Mouse (Mus musculus): ENCODE results near the gene Cldn7.
"Not testable (repeated sequence)": the region's sequence is repeated elsewhere in the genome, so short reads cannot be mapped to it uniquely, and the experiment has no call there.

Gene Cldn7

DNA sequence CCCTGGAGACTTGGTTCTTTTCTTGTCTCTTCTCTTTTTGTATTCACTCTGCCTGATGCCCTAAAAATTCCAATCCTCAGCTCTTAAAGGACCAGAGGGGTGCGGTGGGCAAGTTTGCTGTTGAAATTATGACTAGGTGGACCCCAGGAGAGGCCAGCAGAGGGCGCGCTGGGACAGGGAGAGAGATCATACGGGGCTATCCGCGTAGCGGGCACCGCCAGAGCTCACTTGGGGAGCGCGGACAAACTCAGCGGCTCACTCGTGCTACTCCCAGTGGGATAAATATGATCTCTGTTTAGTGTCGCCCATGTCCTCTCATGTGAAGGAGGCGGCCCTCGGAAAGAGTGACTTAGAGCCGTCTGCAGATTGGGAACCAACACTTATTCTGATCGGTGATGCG, 30.4 kb upstream of the Cldn7 start:
- DNase-seq (ENCODE audit: low spot score): peak; percentile 73

- no peak for DNase-seq (ENCODE audit: low spot score)
These were observed 29.9 kb upstream of the Cldn7 start for GRCm38 (mm10) chr11:69934681-69935080.

GRCm38 (mm10) chr11:69935137-69935879, 29.3 kb upstream of the Cldn7 start, which contains the start of gene Ybx2:
TSS of gene Ybx2 (plus strand) at chr11:69935796.
- DNase-seq (ENCODE audit: low spot score): peak; percentile 71

- no peak for DNase-seq (ENCODE audit: low spot score)
These were observed 28.4 kb upstream of the Cldn7 start for GRCm38 (mm10) chr11:69936156-69936555.

DNA sequence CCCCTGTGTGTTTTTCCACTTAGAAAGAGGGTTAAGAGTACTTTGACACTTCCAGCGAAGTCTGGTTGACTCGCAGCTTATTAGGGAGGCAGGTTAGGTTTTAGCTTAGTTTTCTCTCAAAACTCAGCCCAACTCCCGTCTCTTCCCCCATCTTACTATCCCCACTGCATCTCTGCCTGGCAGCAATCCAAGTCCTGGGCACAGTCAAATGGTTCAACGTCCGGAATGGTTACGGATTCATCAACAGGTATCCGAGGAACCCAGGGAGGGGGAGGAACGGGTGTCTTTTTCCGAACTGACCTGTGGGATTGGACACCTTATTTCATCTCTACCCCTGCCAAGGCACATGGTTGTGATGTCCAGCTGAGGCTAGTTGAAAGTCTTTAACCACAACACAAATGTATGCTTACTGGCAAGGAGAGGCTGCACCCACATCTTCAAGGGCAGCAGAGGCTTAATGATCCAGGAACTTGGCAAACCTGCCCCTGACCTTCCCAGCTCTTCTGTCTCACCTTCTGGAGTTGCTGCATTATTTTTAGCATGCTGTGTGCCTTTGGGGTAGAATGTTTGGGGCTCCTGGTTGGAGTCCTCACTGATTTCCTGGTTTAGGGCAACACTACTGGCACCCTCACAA, 27.7 kb upstream of the Cldn7 start:
- no peak for DNase-seq (ENCODE audit: low spot score)

GRCm38 (mm10) chr11:69937385-69937784, 27.2 kb upstream of the Cldn7 start:
- no peak for DNase-seq (ENCODE audit: low spot score)

DNA sequence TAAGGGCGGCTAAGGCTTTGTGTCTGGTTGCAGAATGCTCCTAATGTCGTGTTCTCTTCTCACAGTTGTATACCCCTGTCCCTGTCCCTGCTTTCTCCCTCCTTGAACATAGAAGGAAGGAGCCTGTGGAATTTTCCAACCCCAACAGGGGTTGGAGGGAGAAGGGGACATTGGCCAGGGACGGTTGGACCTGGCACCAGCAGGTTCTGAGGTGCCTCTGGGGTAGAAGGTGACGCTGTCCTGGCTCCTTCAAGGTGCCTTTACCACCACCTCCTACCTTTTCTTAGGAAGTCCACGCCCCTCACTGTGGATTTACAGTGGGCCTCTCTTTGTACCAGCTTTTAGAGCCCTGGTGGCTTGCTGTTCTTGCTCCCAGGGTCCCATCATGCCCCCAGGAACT, 26.7 kb upstream of the Cldn7 start:
- no peak for DNase-seq (ENCODE audit: low spot score)

DNA sequence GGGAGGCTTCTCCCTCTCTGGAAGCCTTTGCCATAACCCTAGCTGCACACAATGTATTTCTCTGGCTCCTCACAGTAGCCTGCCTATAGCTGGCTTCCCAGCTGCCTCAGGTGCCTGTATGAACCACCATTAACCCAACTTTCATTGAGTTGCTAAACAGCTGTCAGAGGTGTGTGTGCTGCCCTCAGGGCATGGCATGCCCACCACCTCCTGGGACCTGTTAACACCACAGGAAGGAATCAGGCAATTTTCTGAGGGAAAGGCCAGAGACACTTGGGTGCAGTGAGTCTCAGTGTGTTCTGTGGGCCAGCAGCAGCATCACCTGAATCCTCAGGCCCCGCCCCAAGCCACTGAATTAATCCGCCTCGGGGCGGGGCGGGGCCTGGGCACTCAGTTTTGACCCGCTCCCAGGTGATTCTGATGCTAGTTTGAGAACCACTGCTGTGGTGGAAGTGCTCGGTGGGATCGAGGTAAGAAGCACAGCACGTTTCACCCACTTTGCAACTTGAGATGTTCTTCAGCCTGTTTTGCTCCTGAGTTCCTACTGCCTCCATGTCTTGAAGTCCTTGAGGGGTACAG, 26.1 kb upstream of the Cldn7 start:
- DNase-seq (ENCODE audit: low spot score): no peak

DNA sequence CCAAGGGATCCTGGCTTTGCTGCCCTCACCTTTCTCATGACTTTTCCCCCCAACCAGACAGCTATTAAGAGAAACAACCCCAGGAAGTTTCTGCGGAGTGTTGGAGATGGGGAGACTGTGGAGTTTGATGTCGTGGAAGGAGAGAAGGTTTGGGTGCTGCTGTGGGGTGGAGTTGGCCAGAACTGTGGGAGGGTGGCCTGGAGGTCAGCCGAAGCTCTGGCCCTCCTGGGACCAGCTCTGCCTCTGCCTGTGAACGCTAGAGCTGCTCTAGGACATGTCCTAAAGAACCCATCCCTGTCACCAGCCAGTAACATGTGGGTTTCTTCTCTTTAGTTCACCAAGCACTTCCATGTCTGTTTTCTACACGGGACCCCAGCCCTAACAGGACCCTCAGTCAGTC, 25.4 kb upstream of the Cldn7 start:
- DNase-seq (ENCODE audit: low spot score): no peak

GRCm38 (mm10) chr11:69939731-69940130, 24.8 kb upstream of the Cldn7 start:
- no peak for DNase-seq (ENCODE audit: low spot score)

GRCm38 (mm10) chr11:69940962-69941361, 23.6 kb upstream of the Cldn7 start:
- no peak for DNase-seq (ENCODE audit: low spot score)

DNA sequence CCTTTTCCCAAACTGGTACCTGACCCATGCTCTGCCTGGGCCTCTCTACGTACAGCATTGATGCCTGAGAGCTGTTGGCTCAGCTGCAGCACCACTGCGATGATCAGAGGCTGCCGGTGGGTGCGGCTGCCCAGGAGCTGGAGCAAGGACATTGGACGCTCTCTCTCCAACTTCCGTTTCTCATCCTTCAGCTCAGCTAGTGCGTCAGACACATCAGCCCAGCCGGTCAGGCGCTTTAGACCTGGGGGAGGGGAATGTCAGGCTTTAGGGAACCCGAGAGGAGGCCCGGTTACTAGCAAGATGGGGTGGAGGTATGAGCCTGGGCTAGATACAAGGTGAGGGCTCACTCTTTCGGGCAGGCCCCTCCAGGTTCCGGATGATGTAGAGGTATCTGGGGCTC, 19.4 kb upstream of the Cldn7 start:
- DNase-seq (ENCODE audit: low spot score): no peak

DNA sequence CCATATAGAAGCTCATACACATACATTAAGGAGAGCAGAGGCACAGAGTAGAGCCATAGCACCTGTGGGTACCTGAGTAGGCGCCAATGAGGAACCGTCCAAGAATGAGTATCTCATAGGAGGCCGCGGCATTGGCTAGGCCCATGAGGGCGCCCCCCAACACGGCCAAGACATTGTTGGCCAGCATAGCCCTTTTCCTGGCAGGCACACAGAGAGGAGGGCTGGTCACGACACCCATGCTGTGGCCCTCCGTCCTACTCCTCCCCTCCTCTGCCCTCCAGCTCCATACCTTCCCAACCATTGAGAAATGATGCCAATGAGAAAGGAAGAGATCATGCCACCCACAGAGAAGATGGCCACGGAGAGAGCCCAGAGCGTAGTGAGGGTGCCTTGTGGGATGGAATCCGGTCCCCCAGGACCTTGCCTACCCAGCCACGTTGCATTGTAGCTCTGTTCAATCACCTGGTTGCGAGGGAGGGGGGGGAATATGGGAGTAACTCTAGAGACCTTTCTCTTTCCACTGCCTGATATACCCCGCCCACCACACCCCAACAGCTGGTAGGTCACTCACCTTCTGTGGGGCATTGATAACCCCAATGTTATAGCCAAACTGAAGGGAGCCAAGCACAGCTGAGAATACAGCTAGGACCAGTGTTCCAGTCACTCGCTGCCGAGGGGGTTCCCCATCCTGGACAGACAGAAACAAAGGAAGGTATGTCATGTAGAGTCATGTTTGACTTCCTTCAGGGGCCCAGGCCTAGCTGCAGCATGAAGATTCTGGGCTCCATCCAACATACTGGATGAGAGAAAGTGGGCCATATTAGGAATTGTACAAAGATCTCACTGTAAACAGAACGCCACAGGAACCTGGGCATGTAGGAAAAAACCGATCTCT, 18.3 kb upstream of the Cldn7 start:
- no peak for DNase-seq (ENCODE audit: low spot score)

DNA sequence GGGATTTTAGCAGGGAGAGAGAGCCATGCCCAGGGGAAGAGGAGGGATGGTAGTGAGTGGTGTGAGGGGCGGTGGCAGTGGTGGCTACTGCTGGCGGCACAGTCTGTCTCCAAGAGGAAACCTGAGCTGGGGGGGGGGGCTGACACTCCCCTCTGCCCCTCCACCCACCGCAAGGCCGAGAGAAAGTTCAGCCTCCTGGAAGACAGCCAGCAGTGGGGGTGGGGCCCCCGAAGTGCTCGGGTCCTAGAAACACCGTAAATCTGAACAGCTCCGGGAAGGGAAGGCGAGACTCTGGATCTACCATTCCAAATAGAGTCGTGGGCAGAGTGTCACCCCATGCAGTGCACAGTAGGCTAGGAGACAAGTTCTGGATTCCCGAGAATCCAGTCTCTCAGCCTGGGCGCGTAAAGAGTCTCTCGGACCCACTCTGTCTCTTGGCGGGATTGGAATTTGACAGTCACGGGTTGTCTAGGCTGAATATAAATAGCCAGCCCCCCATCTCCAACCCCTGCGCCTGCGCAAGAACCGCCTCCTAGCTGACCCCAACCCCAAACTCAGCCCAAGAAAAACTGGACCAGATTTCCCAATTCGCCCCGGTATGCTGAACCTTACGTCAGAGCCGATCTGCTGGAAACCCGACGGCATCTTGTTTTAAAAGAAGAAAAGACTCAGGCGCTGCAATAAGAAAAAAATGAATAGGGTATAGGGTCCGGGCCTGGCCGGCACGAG, 17.1 kb upstream of the Cldn7 start:
- DNase-seq (ENCODE audit: low spot score): no peak

- DNase-seq (ENCODE audit: low spot score): peak; percentile 81
These were observed 16.4 kb upstream of the Cldn7 start, which contains the start of gene Slc2a4 for GRCm38 (mm10) chr11:69948066-69948762. TSS of gene Slc2a4 (minus strand) at chr11:69948188.

GRCm38 (mm10) chr11:69948763-69949150, 15.8 kb upstream of the Cldn7 start:
- peak; percentile 62 for DNase-seq (ENCODE audit: low spot score)

DNA sequence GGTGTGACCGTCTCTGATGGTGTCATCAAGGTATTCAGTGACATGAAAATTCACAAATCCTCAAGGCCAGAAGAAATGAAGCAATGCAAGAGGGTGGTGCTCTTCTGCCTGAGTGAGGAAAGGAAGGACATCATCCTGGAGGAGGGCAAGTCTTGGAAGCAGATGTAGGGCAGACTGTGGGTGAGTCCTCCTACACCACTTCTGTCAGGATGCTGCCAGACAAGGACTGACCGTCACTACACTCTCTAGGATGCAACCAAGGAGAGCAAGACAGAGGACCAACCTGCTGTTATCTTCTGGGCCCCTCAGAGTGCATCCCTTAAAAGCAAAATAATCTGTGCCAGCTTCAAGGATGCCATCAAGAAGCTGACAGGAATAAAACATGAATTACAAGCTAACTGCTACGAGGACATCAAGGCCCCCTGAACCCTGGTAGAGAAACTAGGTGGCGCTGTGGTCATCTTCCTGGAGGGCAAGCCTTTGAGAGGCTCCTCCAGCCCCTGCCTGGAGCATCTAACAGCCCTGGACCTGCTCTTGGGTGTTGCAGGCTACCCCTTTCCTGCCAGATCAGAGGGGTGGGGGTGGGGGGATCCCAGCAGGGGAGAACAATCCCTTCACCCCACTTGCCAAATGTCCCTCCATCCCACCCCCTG, 13.6 kb upstream of the Cldn7 start:
- no peak for DNase-seq (ENCODE audit: low spot score)

GRCm38 (mm10) chr11:69952274-69952673, 12.3 kb upstream of the Cldn7 start:
- DNase-seq (ENCODE audit: low spot score): no peak

GRCm38 (mm10) chr11:69953267-69953915, 11.2 kb upstream of the Cldn7 start:
- no peak for DNase-seq (ENCODE audit: low spot score)

DNA sequence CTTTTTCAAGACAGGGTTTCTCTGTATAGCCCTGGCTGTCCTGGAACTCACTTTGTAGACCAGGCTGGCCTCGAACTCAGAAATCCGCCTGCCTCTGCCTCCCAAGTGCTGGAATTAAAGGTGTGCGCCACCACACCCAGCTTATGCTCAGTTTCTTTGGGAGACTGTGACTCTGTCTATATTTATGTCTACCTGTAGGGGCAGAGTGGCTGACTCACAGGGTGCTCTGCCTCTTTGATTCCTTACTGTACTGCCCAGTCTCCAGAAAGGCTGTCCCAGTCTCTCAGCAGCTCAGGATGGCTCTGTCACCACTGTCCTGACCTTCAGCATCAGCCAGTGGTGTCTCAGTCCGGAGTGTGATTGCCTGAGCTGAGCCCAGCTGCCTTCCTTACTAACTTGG, 9.0 kb upstream of the Cldn7 start:
- not testable (repeated sequence) for DNase-seq (ENCODE audit: low spot score)
